Mouse (Mus musculus) kidney, embryonic 15.5 days (tissue): Measurements from ENCODE around the gene Usp29. TPM values are rescaled to one million over a fixed set of nuclear protein-coding genes. Genes with fewer than 3 reads are reported as not detected.
A peak's percentile ranks its signal among the peaks of the same experiment; 100 is the strongest.

Source experiments
- ATAC-seq: fragments of 200-750 bp; cut with Nextera tagmentation; replicated peaks from 2 replicates; pipeline ENCODE4 v1.8.0; 2017; ENCODE audit warnings: moderate TSS enrichment; ENCODE audit not compliant: low FRiP score
- H3K27ac ChIP-seq: fragments of 300-500 bp; sonication (generic); 2 replicates; pipeline ENCODE4 v1.5.1; 2015; ENCODE audit warnings: mild to moderate bottlenecking, inconsistent platforms
- H3K27me3 ChIP-seq: fragments of 300-500 bp; sonication (generic); 2 replicates; pipeline ENCODE4 v1.6.1; 2015; ENCODE audit warnings: inconsistent platforms
- H3K36me3 ChIP-seq: fragments of 300-500 bp; sonication (generic); 2 replicates; pipeline ENCODE4 v1.6.1; 2015; ENCODE audit warnings: inconsistent platforms
- H3K4me1 ChIP-seq: fragments of 300-500 bp; sonication (generic); 2 replicates; pipeline ENCODE4 v1.6.1; 2015; ENCODE audit warnings: inconsistent platforms
- H3K4me2 ChIP-seq: fragments of 300-500 bp; sonication (generic); 2 replicates; pipeline ENCODE4 v1.6.1; 2015; ENCODE audit warnings: moderate library complexity, mild to moderate bottlenecking, inconsistent platforms
- H3K4me3 ChIP-seq: fragments of 300-500 bp; sonication (generic); replicated peaks from 2 replicates; pipeline ENCODE4 v1.5.1; 2015; ENCODE audit warnings: mild to moderate bottlenecking, inconsistent platforms
- H3K9ac ChIP-seq: fragments of 300-500 bp; sonication (generic); 2 replicates; pipeline ENCODE4 v1.6.1; 2015; ENCODE audit warnings: mild to moderate bottlenecking, inconsistent platforms
- H3K9me3 ChIP-seq: fragments of 300-500 bp; sonication (generic); replicated peaks from 2 replicates; pipeline ENCODE4 v1.6.1; 2016; ENCODE audit warnings: inconsistent platforms
- WGBS: fragments of 180-500 bp; shearing (Covaris S2); methylation state at CpG from one replicate; pipeline ENCODE4 v1.1.7; 2015; ENCODE audit warnings: mixed read lengths; 5-methylcytosine and 5-hydroxymethylcytosine counted together
- polyA plus RNA-seq: library from polyadenylated mRNA; unstranded; fragments of >200 nt; fragmentation: Nextera tagmentation; extraction: Ambion mirVana; gene quantifications from 2 replicates; pipeline ENCODE4 v1.2.1, GENCODE M21; 2015

The Usp29 gene
- polyA plus RNA-seq, 1 experiment from 2014 or later: 7.3 TPM

DNA sequence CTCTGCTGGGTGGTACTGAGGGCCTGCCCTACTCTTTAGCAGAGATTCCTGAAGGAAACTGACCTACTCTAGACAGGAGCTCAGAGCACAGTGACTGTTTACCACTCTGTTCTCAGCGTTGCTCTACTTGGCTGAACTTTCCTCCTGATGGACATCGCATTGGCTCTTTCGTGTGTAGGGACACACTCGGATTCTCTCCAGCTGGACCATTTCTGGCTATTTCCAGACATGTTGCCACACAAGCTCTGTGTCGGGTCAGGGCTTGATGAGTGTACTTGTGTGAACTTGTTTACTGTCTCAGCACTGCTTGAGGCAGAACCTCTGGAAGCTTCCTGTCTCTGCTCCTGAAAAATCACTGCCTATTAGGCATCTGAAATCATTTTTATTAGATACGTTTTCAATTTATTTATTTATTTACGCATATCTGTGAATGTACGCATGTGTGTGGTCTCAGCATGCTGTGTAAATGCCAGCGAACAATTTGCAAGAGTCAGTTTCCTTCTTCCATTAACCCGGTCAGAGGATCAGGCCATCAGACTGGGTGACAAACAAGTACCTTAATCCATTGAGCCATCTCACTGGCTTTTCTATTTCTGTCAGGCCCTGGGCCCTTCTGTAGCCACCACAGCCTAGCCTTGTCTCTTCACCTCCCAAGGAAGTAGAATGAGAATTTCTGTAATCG lies 95.7 kb downstream of the Usp29 start:
- ATAC-seq: peak; percentile 76
- no peaks in the 10 kb centered on the region for H3K9me3 ChIP-seq
- WGBS: 69% methylated on average over 11 of the region's 11 CpGs

DNA sequence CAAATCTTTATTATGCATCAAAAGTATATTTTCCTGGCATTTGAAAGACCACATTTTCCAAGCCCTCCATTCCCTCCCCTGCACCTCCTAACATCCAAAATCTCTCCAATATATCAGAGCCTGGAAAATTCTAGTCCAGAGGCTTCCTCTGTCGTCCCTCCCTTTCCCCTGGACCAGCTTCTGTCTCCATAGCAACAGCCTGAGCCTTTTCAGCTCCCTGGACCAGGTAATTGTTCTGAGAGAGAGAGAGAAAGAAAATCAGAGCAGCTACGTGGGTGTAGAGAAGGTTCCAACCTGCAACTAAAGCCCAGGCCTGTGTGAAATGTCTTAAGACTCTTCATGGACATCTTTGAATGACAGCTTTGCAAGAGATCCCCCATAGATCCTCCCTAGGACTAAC lies 98.8 kb downstream of the Usp29 start:
- H3K27ac ChIP-seq: no peak overlapping the region
- no peaks in the 10 kb centered on the region for H3K36me3 ChIP-seq
- H3K9me3 ChIP-seq: no peaks in the 10 kb centered on the region
- no peak overlapping the region for H3K4me2 ChIP-seq
- no peak for ATAC-seq
- H3K27me3 ChIP-seq: no peaks in the 10 kb centered on the region
- no peak overlapping the region for H3K4me3 ChIP-seq
- WGBS: 32% methylated on average over 2 of the region's 2 CpGs
- peaks cover 5% of the 10 kb centered on the region; the same call in 1 of the 2 replicates for H3K4me1 ChIP-seq
- no peak overlapping the region for H3K9ac ChIP-seq

More for the DNA sequence above, 95.7 kb downstream of the Usp29 start:
- Histone ChIP-seq H3K4me2 (no peak overlapping the region), H3K27me3 (no peaks in the 10 kb centered on the region), H3K4me1 (peaks cover 24% of the 10 kb centered on the region), H3K27ac (peak overlapping the region; percentile 61; the same call in 1 of the 2 replicates), H3K36me3 (no peaks in the 10 kb centered on the region), H3K9ac (no peak overlapping the region), H3K4me3 (no peak overlapping the region)

GRCm38 (mm10) chr7:6834950-6835349 lies 104.6 kb downstream of the Usp29 start:
- no peak overlapping the region for H3K9ac ChIP-seq
- no peaks in the 10 kb centered on the region for H3K36me3 ChIP-seq
- WGBS: 35% methylated on average over 5 of the region's 5 CpGs
- H3K4me2 ChIP-seq: no peak overlapping the region
- no peaks in the 10 kb centered on the region for H3K27me3 ChIP-seq
- no peaks in the 10 kb centered on the region for H3K9me3 ChIP-seq
- H3K27ac ChIP-seq: peak overlapping the region; percentile 73
- H3K4me3 ChIP-seq: no peak overlapping the region
- peaks cover 16% of the 10 kb centered on the region for H3K4me1 ChIP-seq
- ATAC-seq: 0 out of 2 replicates have a peak, but pooled peaks have one; percentile 47

DNA sequence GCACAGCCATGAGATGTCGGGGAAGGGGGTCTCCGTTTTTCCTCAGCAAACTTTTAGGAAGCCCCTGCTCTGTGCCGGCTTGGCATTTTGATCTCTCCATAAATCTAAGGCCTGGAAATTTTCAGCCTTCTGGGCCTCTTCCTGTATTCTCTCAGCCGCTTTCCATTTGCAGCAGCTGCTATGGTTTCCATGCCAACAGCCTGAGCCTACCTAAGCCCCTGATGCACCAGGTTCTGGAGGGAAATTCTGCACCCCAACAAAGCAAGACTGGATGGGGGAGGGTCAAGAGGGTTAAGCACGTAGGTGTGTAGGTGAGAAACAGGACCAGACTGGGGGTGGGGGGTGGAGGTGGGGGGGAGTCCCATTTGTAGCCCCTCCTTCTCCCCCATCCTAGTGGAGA lies 105.0 kb downstream of the Usp29 start:
- H3K36me3 ChIP-seq: no peaks in the 10 kb centered on the region
- no peaks in the 10 kb centered on the region for H3K9me3 ChIP-seq
- peaks cover 16% of the 10 kb centered on the region for H3K4me1 ChIP-seq
- 18% methylated on average over 5 of the region's 5 CpGs for WGBS
- ATAC-seq: peak; percentile 40; the same call in 1 of the 2 replicates
- H3K27me3 ChIP-seq: no peaks in the 10 kb centered on the region
- no peak overlapping the region for H3K4me2 ChIP-seq
- no peak overlapping the region for H3K9ac ChIP-seq
- H3K4me3 ChIP-seq: no peak overlapping the region
- H3K27ac ChIP-seq: peak overlapping the region; percentile 73

GRCm38 (mm10) chr7:6837297-6837925 lies 107.0 kb downstream of the Usp29 start:
- H3K4me3 ChIP-seq: no peak overlapping the region
- H3K36me3 ChIP-seq: no peaks in the 10 kb centered on the region
- no peak for ATAC-seq
- no peak overlapping the region for H3K9ac ChIP-seq
- H3K9me3 ChIP-seq: no peaks in the 10 kb centered on the region
- peaks cover 16% of the 10 kb centered on the region for H3K4me1 ChIP-seq
- H3K27me3 ChIP-seq: no peaks in the 10 kb centered on the region
- no peak overlapping the region for H3K4me2 ChIP-seq
- WGBS: 55% methylated on average over 3 of the region's 3 CpGs
- no peak overlapping the region for H3K27ac ChIP-seq

DNA sequence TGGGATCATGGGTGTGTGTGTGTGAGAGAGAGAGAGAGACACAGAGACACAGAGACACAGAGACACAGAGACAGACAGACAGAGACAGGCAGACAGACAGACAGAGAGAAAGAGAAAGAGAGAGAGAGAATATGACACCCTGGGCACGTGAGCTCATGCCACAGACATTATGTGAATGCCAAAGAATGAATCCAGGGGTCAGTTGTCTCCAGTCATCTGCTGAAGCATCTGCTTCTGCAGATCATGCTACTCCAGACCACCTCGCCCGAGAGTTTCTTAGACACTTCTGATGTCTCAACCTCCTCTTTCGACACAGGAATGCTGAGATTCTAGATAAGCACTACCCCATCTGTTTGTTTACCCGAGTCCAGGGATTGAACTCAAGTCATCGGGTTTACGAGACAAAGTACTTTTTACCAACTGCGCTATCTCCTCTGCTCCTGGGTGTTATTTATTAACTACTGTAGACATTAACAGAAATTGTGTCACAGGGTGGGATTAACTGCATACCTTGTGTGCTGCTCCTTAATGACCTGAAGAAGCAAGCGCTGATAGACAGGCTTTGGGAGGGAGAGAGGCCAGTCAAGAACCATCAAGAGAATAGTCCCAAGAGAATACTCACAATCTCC lies 107.7 kb downstream of the Usp29 start:
- ATAC-seq: no peak; the same call in 1 of the 2 replicates
- Histone ChIP-seq H3K27me3 (no peaks in the 10 kb centered on the region), H3K9ac (no peak overlapping the region), H3K4me2 (no peak overlapping the region), H3K27ac (no peak overlapping the region), H3K9me3 (no peaks in the 10 kb centered on the region), H3K36me3 (no peaks in the 10 kb centered on the region), H3K4me3 (no peak overlapping the region), H3K4me1 (peaks cover 16% of the 10 kb centered on the region)
- 61% methylated on average over 9 of the region's 9 CpGs for WGBS

DNA sequence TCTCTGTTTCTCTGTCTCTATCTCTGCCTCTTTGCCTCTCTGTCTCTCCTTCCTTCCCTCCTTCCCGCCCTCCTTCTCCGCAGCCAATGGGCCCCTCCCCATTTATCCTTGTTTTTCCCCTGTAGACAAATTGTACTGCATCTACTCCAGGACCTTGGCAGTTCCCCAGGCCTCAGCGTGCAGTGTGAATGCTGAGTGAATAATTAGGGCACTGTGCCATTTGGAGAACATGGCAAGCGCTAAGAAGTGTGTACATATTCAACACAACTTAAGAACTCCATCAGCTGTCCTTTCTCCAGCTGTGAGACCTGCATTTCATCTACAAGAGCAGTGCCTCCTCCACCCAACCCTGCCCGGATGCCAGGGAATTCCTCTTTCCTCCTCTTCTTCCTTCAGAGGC lies 110.5 kb downstream of the Usp29 start:
- WGBS: 75% methylated on average over 5 of the region's 5 CpGs
- Histone ChIP-seq H3K9me3 (no peaks in the 10 kb centered on the region), H3K27ac (no peak overlapping the region), H3K27me3 (no peaks in the 10 kb centered on the region), H3K4me3 (no peak overlapping the region), H3K4me1 (peaks cover 5% of the 10 kb centered on the region; the same call in 1 of the 2 replicates), H3K4me2 (no peak overlapping the region), H3K9ac (no peak overlapping the region), H3K36me3 (no peaks in the 10 kb centered on the region)
- ATAC-seq: no peak

DNA sequence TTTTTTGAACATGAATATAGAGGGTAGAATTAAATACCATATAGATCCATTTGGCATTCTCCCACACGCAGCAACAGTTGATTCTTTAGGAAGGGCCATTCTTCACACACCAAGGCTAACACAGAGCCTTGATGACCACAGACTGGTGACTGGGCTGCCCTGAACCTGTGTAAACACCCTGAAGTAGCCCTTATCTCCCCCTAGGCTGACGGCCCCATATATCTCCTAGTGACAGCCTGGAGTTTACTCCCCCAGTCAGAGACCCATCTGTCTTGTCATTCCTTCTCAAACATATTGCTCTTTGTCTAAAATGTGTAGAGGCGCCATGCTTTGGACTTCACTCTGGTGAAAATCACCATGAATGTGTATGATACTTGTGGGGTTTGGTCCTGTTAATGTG lies 119.1 kb downstream of the Usp29 start:
- WGBS: 38% methylated on average over 3 of the region's 3 CpGs
- H3K4me2 ChIP-seq: no peak overlapping the region
- H3K4me3 ChIP-seq: no peak overlapping the region
- no peaks in the 10 kb centered on the region for H3K27me3 ChIP-seq
- no peak overlapping the region for H3K27ac ChIP-seq
- peaks cover 23% of the 10 kb centered on the region for H3K4me1 ChIP-seq
- peak; percentile 85 for ATAC-seq
- H3K9me3 ChIP-seq: no peaks in the 10 kb centered on the region
- no peaks in the 10 kb centered on the region for H3K36me3 ChIP-seq
- no peak overlapping the region for H3K9ac ChIP-seq

DNA sequence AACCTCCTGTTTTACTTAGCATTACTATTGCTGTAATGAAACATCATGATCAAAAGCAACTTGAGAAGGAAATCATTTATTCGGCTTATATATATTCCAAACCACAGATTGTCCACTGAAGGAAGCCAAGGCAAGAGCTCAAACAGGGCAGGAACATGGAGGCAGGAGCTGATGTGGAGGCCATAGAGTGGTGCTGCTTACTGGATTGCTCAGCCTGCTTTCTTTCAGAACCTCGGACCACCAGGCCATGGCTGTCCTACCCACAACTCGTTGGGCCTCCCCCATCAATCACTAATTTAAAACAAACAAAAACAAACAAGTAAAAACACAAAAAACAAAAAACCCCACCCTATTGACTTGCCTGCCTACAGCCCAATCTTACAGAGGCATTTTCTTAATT lies 119.9 kb downstream of the Usp29 start:
- no peaks in the 10 kb centered on the region for H3K27me3 ChIP-seq
- no peak for ATAC-seq
- no peak overlapping the region for H3K4me3 ChIP-seq
- no peak overlapping the region for H3K27ac ChIP-seq
- H3K4me1 ChIP-seq: peaks cover 23% of the 10 kb centered on the region
- H3K4me2 ChIP-seq: no peak overlapping the region
- WGBS: 43% methylated on average over 3 of the region's 3 CpGs
- H3K9me3 ChIP-seq: no peaks in the 10 kb centered on the region
- H3K9ac ChIP-seq: no peak overlapping the region
- H3K36me3 ChIP-seq: no peaks in the 10 kb centered on the region

- H3K27ac ChIP-seq: peak overlapping the region; percentile 51
- 65% methylated on average over 6 of the region's 6 CpGs for WGBS
Measured at GRCm38 (mm10) chr7:6851256-6851655, 120.9 kb downstream of the Usp29 start.

DNA sequence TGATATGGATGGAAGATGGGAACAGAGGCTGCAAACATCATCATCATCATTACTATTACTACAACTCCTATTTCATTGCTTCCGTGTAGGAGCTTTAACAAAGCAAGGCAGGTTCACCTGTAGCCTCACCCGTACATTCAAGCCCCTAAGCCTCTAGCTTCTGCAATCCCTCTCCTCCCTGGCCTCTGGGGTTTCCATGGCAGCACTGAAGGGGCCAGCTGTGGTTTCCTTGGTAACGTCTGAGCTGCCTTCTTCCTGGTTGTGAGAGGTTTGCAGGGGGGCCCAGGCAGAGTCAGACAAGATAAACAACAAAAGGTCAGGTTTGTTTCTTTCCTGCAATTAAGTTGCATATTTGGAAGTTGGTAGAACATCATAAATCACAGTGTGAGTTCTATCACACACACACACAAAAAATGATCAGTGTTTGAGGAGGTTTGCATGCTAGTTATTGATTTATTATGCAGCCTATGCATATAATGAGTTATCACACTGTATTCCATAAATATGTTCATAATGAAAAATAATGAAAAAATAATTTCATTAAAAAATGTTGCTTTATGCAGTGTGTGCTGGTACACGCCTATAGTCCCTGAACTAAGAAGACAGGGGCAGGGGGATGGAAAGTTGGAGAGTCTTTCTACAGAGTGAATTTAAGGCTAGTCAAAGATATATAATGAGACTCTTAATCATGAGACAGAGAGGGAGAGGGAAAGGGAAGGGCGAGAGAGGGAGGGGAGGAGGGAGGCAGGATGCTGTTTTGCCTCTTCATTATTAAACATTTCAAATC lies 121.5 kb downstream of the Usp29 start:
- WGBS: 21% methylated on average over 5 of the region's 5 CpGs
- no peak overlapping the region for H3K4me3 ChIP-seq
- no peaks in the 10 kb centered on the region for H3K36me3 ChIP-seq
- no peak overlapping the region for H3K9ac ChIP-seq
- H3K4me1 ChIP-seq: peaks cover 29% of the 10 kb centered on the region
- no peaks in the 10 kb centered on the region for H3K9me3 ChIP-seq
- no peak overlapping the region for H3K4me2 ChIP-seq
- peak overlapping the region; percentile 51; the same call in 1 of the 2 replicates for H3K27ac ChIP-seq
- no peaks in the 10 kb centered on the region for H3K27me3 ChIP-seq
- ATAC-seq: peak; percentile 84

More at GRCm38 (mm10) chr7:6851256-6851655, 120.9 kb downstream of the Usp29 start:
- ATAC-seq: no peak
- H3K4me3 ChIP-seq: no peak overlapping the region
- H3K4me2 ChIP-seq: no peak overlapping the region
- H3K9me3 ChIP-seq: no peaks in the 10 kb centered on the region
- no peaks in the 10 kb centered on the region for H3K36me3 ChIP-seq
- H3K27me3 ChIP-seq: no peaks in the 10 kb centered on the region
- peaks cover 29% of the 10 kb centered on the region for H3K4me1 ChIP-seq
- no peak overlapping the region for H3K9ac ChIP-seq
